Mouse (Mus musculus) CH12.LX (cell line): ENCODE measurements around the gene Gapdhs. TPM values are rescaled to one million over a fixed set of nuclear protein-coding genes. Genes with fewer than 3 reads are reported as not detected.

Experiments used
- DNase-seq: peaks from one replicate; pipeline ENCODE4 v3.0.0-alpha.2; 2013; ENCODE audit errors: extremely low read depth
- H3K27ac ChIP-seq: 2 replicates; pipeline ENCODE4 v1.5.1; 2012; ENCODE audit warnings: low read depth, mild to moderate bottlenecking, control low read depth, moderate library complexity; ENCODE audit not compliant: insufficient read depth
- H3K27me3 ChIP-seq: replicated peaks from 2 replicates; pipeline ENCODE3; 2012; ENCODE audit warnings: inconsistent platforms
- H3K36me3 ChIP-seq, 2 experiments: replicated peaks in 1 of 2; 2 replicates each; pipeline versions ENCODE3 to v1.6.1; 2012; ENCODE audit warnings: inconsistent platforms in 1 of 2, low read length in 1 of 2, mild to moderate bottlenecking in 1 of 2, mixed read lengths in 1 of 2, moderate library complexity in 1 of 2; ENCODE audit not compliant: control insufficient read depth in 1 of 2, insufficient read depth in 1 of 2
- H3K4me1 ChIP-seq, 2 experiments: 2 replicates each; pipeline ENCODE4 v1.6.1; 2012; ENCODE audit warnings: inconsistent platforms in 1 of 2, moderate library complexity in 1 of 2; ENCODE audit not compliant: insufficient read depth in 2 of 2, control insufficient read depth in 1 of 2
- H3K4me2 ChIP-seq: 2 replicates; pipeline ENCODE4 v1.6.1; 2012; ENCODE audit warnings: low read depth, mild to moderate bottlenecking, control low read depth; ENCODE audit not compliant: poor library complexity, insufficient read depth, severe bottlenecking
- H3K4me3 ChIP-seq, 3 experiments: fragments of 150-350 bp in 1 of 3; sonication (generic) in 1 of 3; replicated peaks in 1 of 3; 2 replicates each; pipeline versions ENCODE3 to v1.5.1; 2011 to 2012; ENCODE audit warnings: low read depth in 2 of 3, low read length in 2 of 3, mild to moderate bottlenecking in 2 of 3, moderate library complexity in 2 of 3, control low read depth in 1 of 3, improper control_type of control experiment in 1 of 3, inconsistent platforms in 1 of 3, mixed read lengths in 1 of 3; ENCODE audit not compliant: poor library complexity in 1 of 3
- H3K79me2 ChIP-seq: replicated peaks from 2 replicates; pipeline ENCODE4 v1.6.1; 2012; ENCODE audit warnings: mild to moderate bottlenecking, moderate library complexity; ENCODE audit not compliant: control insufficient read depth, poor library complexity, insufficient read depth, severe bottlenecking; ENCODE audit errors: extremely low read depth
- H3K9ac ChIP-seq: 2 replicates; pipeline ENCODE4 v1.6.1; 2012; ENCODE audit warnings: low read depth, mild to moderate bottlenecking, control low read depth, moderate library complexity; ENCODE audit not compliant: insufficient read depth
- H3K9me3 ChIP-seq: replicated peaks from 2 replicates; pipeline ENCODE3; 2012; ENCODE audit warnings: low read length, inconsistent platforms, mixed read lengths
- BHLHE40 ChIP-seq: IDR thresholded peaks from 2 replicates; pipeline ENCODE4 v1.6.1; 2011; ENCODE audit warnings: mild to moderate bottlenecking, low read depth, low read length, improper control_type of control experiment
- CHD2 ChIP-seq: IDR thresholded peaks from 2 replicates; pipeline ENCODE4 v1.6.1; 2011; ENCODE audit warnings: low read length, improper control_type of control experiment
- CTCF ChIP-seq, 2 experiments: IDR thresholded peaks in 1 of 2; conservative IDR thresholded peaks in 1 of 2; 2 replicates each; pipeline ENCODE4 v1.5.1; 2011 to 2012; ENCODE audit warnings: low read depth in 2 of 2, low read length in 2 of 2, improper control_type of control experiment in 1 of 2, inconsistent platforms in 1 of 2, mild to moderate bottlenecking in 1 of 2, moderate library complexity in 1 of 2
- ELF1 ChIP-seq: IDR thresholded peaks from 2 replicates; pipeline ENCODE4 v1.6.1; 2014; ENCODE audit warnings: low read depth, mild to moderate bottlenecking, inconsistent platforms, low read length, improper control_type of control experiment
- ETS1 ChIP-seq: conservative IDR thresholded peaks from 2 replicates; pipeline ENCODE4 v1.6.1; 2012; ENCODE audit warnings: low read depth, mild to moderate bottlenecking, inconsistent platforms, low read length, improper control_type of control experiment, moderate library complexity
- GABPA ChIP-seq: IDR thresholded peaks from 2 replicates; pipeline ENCODE4 v1.6.1; 2012; ENCODE audit warnings: low read depth, low read length, improper control_type of control experiment, inconsistent platforms; ENCODE audit not compliant: insufficient replicate concordance
- HCFC1 ChIP-seq: IDR thresholded peaks from 2 replicates; pipeline ENCODE4 v1.6.1; 2012; ENCODE audit warnings: low read depth, mild to moderate bottlenecking, inconsistent platforms, low read length, improper control_type of control experiment
- IRF4 ChIP-seq: IDR thresholded peaks from 2 replicates; pipeline ENCODE4 v1.6.1; 2014; ENCODE audit warnings: low read depth, mild to moderate bottlenecking, inconsistent platforms, low read length, improper control_type of control experiment
- JUN ChIP-seq: IDR thresholded peaks from 2 replicates; pipeline ENCODE4 v1.6.1; 2011; ENCODE audit warnings: low read depth, mild to moderate bottlenecking, low read length, improper control_type of control experiment, moderate library complexity; ENCODE audit not compliant: insufficient read depth
- JUND ChIP-seq: conservative IDR thresholded peaks from 2 replicates; pipeline ENCODE4 v1.6.1; 2011; ENCODE audit warnings: low read depth, low read length, improper control_type of control experiment
- KAT2A ChIP-seq: IDR thresholded peaks from 2 replicates; pipeline ENCODE4 v1.6.1; 2012; ENCODE audit warnings: low read length, improper control_type of control experiment, inconsistent platforms; ENCODE audit not compliant: insufficient replicate concordance
- MAFK ChIP-seq: IDR thresholded peaks from 2 replicates; pipeline ENCODE4 v1.6.1; 2011; ENCODE audit warnings: low read length, improper control_type of control experiment; ENCODE audit not compliant: insufficient replicate concordance
- MAZ ChIP-seq: IDR thresholded peaks from 2 replicates; pipeline ENCODE4 v1.6.1; 2012; ENCODE audit warnings: low read depth, mild to moderate bottlenecking, inconsistent platforms, low read length, improper control_type of control experiment, moderate library complexity
- MEF2A ChIP-seq: IDR thresholded peaks from 2 replicates; pipeline ENCODE4 v1.6.1; 2014; ENCODE audit warnings: low read depth, mild to moderate bottlenecking, inconsistent platforms, low read length, improper control_type of control experiment, borderline replicate concordance
- MXI1 ChIP-seq: IDR thresholded peaks from 2 replicates; pipeline ENCODE4 v1.6.1; 2011; ENCODE audit warnings: mild to moderate bottlenecking, low read depth, low read length, improper control_type of control experiment
- MYC ChIP-seq: IDR thresholded peaks from 2 replicates; pipeline ENCODE4 v1.6.1; 2011; ENCODE audit warnings: low read depth, mild to moderate bottlenecking, improper control_type of control experiment, low read length
- NRF1 ChIP-seq: IDR thresholded peaks from 2 replicates; pipeline ENCODE4 v1.6.1; 2014; ENCODE audit warnings: low read depth, mild to moderate bottlenecking, inconsistent platforms, low read length, improper control_type of control experiment, moderate library complexity
- PAX5 ChIP-seq: IDR thresholded peaks from 2 replicates; pipeline ENCODE4 v1.6.1; 2012; ENCODE audit warnings: low read length, inconsistent platforms, mixed read lengths
- POLR2AphosphoS2 ChIP-seq: IDR thresholded peaks from 2 replicates; pipeline ENCODE4 v1.6.1; 2011; ENCODE audit warnings: low read depth, low read length, improper control_type of control experiment
- RCOR1 ChIP-seq: conservative IDR thresholded peaks from 2 replicates; pipeline ENCODE4 v1.6.1; 2012; ENCODE audit warnings: low read depth, mild to moderate bottlenecking, inconsistent platforms, low read length, improper control_type of control experiment
- SIN3A ChIP-seq: IDR thresholded peaks from 2 replicates; pipeline ENCODE4 v1.6.1; 2012; ENCODE audit warnings: low read length, improper control_type of control experiment, inconsistent platforms
- TBP ChIP-seq: conservative IDR thresholded peaks from 2 replicates; pipeline ENCODE4 v1.6.1; 2011; ENCODE audit warnings: low read depth, low read length, improper control_type of control experiment
- TCF12 ChIP-seq: IDR thresholded peaks from 2 replicates; pipeline ENCODE4 v1.6.1; 2014; ENCODE audit warnings: low read depth, mild to moderate bottlenecking, inconsistent platforms, low read length, improper control_type of control experiment
- UBTF ChIP-seq: IDR thresholded peaks from 2 replicates; pipeline ENCODE4 v1.6.1; 2012; ENCODE audit warnings: low read depth, mild to moderate bottlenecking, inconsistent platforms, low read length, improper control_type of control experiment, moderate library complexity
- USF1 ChIP-seq: IDR thresholded peaks from 2 replicates; pipeline ENCODE4 v1.6.1; 2014; ENCODE audit warnings: low read depth, mild to moderate bottlenecking, inconsistent platforms, low read length, improper control_type of control experiment
- ZC3H11A ChIP-seq: IDR thresholded peaks from 2 replicates; pipeline ENCODE4 v1.6.1; 2012; ENCODE audit warnings: low read depth, mild to moderate bottlenecking, inconsistent platforms, low read length, improper control_type of control experiment
- ZKSCAN1 ChIP-seq: IDR thresholded peaks from 2 replicates; pipeline ENCODE4 v1.6.1; 2012; ENCODE audit warnings: low read depth, inconsistent platforms, low read length, improper control_type of control experiment, borderline replicate concordance
- ZMIZ1 ChIP-seq: IDR thresholded peaks from 2 replicates; pipeline ENCODE4 v1.6.1; 2012; ENCODE audit warnings: low read depth, mild to moderate bottlenecking, inconsistent platforms, low read length, improper control_type of control experiment
- dilution Hi-C: fragments of 300-500 bp; cut with MboI; formaldehyde crosslinking; loops from 2 replicates; pipeline ENCODE4 v1.14.3; 2020; ENCODE audit warnings: low sequenced_read_pairs; ENCODE audit not compliant: extremely low pct_unique_long_range_greater_than_20kb, extremely low pct_ligation_motif_present
- in situ Hi-C: fragments of 300-500 bp; cut with MboI; formaldehyde crosslinking; loops from 3 replicates; pipeline ENCODE4 v1.14.3; 2019; ENCODE audit warnings: low sequenced_read_pairs, low pct_ligation_motif_present, low pct_unique_long_range_greater_than_20kb, mixed read lengths
- polyA plus RNA-seq: library from polyadenylated mRNA; unstranded; fragments of >175 nt; gene quantifications from 2 replicates; pipeline ENCODE4 v1.2.1, GENCODE M21; 2012; ENCODE audit warnings: low read depth; ENCODE audit not compliant: insufficient read length
- total RNA-seq, 2 experiments: library from RNA; depleted of rRNA; stranded (reverse); fragments of 300-350 nt in 1 of 2; fragments of >200 nt in 1 of 2; gene quantifications; 2 replicates each; pipeline ENCODE4 v1.2.3; 2012 to 2014

Gene Gapdhs
- total and polyA plus RNA-seq, 3 experiments = 0.89 to 1.7 TPM; not detected in 1

DNA sequence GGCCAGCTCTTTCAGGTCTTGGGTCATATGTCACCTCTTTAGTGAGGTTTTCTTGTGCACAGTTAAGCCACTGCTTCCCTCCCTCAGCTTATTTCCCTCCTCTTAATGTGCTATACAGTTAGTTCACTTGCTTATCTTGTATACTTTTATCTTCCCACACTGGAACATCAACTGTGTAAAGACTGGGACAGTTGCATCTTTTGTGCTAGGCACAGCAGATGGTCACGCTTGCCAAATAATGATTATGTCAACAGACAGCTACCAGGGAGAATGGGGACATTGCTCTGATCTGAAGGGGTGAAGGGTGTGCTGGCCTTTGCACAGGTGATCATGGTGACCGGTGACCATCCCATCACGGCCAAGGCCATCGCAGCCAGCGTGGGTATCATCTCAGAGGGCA is 23.8 kb downstream of the Gapdhs start:
- no peak overlapping the region for H3K4me2 ChIP-seq
- no peaks in the 10 kb centered on the region for H3K79me2 ChIP-seq
- H3K27me3 ChIP-seq = peaks cover 9% of the 10 kb centered on the region
- TF ChIP-seq MXI1 (no peak), CHD2 (no peak), UBTF (no peak), USF1 (no peak), MYC (no peak), JUND (no peak), ELF1 (no peak), TBP (no peak), KAT2A (no peak), NRF1 (no peak), MEF2A (no peak), MAFK (no peak), ZMIZ1 (no peak), TCF12 (no peak), SIN3A (no peak)
- TF ChIP-seq, all 38 proteins: peak for 0
- H3K4me3 ChIP-seq = no peak overlapping the region
- no peak overlapping the region for H3K9ac ChIP-seq
- in situ Hi-C loops = no loop called here
- H3K9me3 ChIP-seq = no peaks in the 10 kb centered on the region
- DNase-seq = no peak
- dilution Hi-C loops = no loop called here
- H3K27ac ChIP-seq = no peak overlapping the region
- H3K4me1 ChIP-seq = peaks cover 35 to 49% of the 10 kb centered on the region in 2 experiments
- peaks cover 0 to 3% of the 10 kb centered on the region in 2 experiments for H3K36me3 ChIP-seq

DNA sequence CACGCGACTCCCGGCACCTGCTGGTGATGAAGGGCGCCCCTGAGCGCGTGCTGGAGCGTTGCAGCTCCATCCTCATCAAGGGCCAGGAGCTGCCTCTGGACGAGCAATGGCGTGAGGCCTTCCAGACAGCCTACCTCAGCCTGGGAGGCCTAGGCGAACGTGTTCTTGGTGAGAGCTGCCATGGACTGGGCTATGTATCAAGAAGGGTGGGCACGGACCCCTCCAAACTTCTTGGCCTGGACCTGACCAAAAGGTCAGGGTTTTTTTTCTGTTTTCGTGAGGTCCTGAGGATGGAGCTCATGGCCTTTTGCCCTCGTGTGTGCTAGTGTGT is 25.8 kb downstream of the Gapdhs start:
- Histone ChIP-seq H3K27ac (no peak overlapping the region), H3K9me3 (no peaks in the 10 kb centered on the region), H3K36me3 (no peaks in the 10 kb centered on the region), H3K4me1 (peaks cover 18 to 29% of the 10 kb centered on the region in 2 experiments), H3K4me2 (no peak overlapping the region), H3K4me3 (no peak overlapping the region)
- DNase-seq = no peak
- dilution Hi-C loops = no loop called here
- TF ChIP-seq ZKSCAN1 = no peak
- no peak for TF ChIP-seq CHD2
- TF ChIP-seq JUN = no peak
- no peak for TF ChIP-seq ETS1
- TF ChIP-seq ELF1 = no peak
- TF ChIP-seq ZC3H11A = no peak
- no peak for TF ChIP-seq ZMIZ1
- no peak for TF ChIP-seq CTCF (conservative IDR thresholded peaks at IDR 0.05 in 1 of 2, IDR thresholded peaks at IDR 0.05 in 1 of 2; ENCODE audit: low read depth in 2 of 2, low read length in 2 of 2)
- TF ChIP-seq RCOR1 = no peak
- no peak for TF ChIP-seq MEF2A
- TF ChIP-seq IRF4 = no peak
- no peak for TF ChIP-seq MAZ
- TF ChIP-seq PAX5 = no peak
- TF ChIP-seq POLR2AphosphoS2 = no peak
- no peak for TF ChIP-seq BHLHE40
- no peak for TF ChIP-seq HCFC1
- TF ChIP-seq MAFK = no peak
- TF ChIP-seq GABPA = no peak
- TF ChIP-seq UBTF = no peak
- TF ChIP-seq TCF12 = no peak
- TF ChIP-seq, all 38 proteins: peak for 0
- Histone ChIP-seq H3K27me3 (peaks cover 15% of the 10 kb centered on the region), H3K79me2 (no peaks in the 10 kb centered on the region), H3K9ac (no peak overlapping the region)
- in situ Hi-C loops = no loop called here
